Mouse (Mus musculus) mouse trophoblast stem cell (cell line): ENCODE results near the gene Dhx58.

ENCODE experiments used
- in situ Hi-C, 2 experiments: fragments of 300-500 bp; cut with MseI, MboI; formaldehyde crosslinking; loops; 2 replicates in 1 of 2; 3 replicates in 1 of 2; pipeline ENCODE4 v1.15.1; 2025

Dhx58 gene

DNA sequence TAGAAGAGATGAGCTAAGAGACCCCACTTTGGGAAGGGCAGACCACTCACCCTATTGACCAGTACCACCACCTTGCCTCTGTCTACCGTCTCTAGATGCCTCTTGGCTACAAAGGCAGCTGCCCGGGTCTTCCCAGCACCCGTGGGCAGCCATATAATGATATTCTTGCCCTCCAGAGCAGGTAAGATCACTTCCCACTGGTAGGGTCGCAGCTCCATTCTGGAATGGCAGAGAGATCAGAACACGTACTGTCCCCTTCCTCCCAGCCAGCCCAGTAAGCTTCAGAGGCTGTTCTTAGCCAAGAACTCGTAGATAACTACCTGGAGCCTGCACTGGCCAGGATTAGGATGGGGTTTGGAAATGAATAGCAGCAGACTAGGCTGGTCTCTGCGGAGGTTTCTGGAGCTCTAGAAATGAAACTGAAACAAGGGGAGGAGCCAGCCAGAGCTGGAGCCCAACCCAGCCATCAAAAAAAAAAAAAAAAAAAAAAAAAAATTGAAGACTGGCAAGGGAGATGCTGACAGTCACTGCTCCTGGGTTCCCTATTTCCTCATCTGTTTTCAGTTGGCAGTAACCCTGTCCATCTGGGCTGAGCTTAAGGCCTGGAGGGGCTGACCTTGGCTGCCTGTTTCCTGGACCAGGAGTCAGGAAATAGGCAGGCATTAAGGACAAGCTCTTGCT lies at the start of gene Dhx58:
Dhx58 (minus strand) TSS at position 421 of the 681 bp plus-strand sequence.
- in situ Hi-C loops = no loop called here

DNA sequence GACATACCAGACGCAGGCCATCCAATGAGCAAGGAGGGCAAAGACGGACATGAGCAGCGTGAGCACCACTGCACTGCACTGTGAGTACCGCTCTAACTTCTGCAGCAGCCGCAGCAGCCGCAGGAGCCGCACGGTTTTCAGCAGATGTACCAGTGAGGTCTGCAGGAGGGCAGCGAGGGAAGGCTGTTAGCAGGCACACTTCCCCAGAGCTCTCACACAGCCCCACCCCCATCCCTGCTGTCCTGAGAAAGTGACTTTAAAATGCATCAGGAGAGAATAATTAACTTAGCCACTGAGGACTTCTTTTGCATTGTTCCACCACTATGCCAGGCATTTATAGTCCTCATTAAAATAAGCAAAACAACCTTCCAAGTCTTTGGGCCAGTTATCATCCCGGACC lies 48.2 kb upstream of the Dhx58 start:
- in situ Hi-C loops = no loop called here

DNA sequence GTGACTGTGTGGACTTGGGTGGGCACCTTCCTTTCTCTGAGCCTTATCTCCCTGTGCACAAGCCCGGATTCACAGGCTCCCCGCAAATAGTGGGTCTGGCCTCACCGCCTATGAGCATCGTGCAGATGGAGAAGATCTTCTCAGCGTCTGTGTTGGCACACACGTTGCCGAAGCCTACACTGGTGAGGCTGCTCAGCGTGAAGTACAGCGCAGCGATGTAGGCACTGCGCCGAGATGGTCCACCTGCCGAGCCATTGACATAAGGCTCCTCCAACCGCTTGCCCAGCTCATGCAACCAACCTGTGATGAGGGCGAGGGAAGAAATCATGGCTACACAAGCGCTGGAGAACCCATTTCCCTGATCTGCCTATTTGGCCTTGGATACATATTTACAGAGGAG lies 46.1 kb upstream of the Dhx58 start:
- in situ Hi-C loops = no loop called here

DNA sequence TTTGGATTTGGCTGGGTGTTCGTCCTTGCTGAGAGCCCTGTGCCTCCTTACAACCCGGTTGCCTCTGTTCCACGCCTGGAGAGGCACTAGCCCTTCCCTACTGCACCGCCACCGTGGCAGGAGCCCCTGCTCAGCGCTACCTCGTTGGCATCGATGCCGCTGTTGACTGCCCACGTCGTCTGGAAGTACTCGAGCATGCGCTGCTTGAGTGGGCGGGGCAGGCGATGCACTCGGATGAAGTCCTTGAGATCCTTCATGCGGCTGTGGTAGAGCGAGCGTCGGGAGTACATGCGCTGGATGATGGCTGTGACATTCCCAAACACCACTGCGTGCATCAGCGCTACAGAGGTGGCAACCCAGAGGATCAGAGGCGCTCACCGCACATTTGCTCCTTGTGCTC lies 45.4 kb upstream of the Dhx58 start:
- in situ Hi-C loops = no loop called here

DNA sequence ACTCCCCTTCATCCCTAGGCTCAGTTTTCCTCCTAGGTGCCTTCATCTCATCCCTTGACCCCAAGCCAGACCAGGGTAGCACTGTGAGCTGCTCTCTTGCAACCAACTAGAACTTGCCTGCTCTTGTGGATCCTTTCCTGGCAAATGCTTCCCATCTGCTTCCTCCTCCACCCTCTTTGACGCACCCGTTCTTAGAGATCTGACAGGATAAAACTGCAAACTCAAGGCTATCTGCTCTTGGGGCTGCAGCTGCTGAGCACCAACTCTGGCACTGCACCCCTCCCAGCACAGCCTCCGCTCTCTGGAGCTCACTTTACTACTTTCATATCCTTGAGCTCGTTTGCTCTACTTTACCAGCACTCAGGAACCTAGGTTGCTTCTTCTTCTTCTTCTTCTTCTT lies 44.5 kb upstream of the Dhx58 start:
- in situ Hi-C loops = no loop called here

DNA sequence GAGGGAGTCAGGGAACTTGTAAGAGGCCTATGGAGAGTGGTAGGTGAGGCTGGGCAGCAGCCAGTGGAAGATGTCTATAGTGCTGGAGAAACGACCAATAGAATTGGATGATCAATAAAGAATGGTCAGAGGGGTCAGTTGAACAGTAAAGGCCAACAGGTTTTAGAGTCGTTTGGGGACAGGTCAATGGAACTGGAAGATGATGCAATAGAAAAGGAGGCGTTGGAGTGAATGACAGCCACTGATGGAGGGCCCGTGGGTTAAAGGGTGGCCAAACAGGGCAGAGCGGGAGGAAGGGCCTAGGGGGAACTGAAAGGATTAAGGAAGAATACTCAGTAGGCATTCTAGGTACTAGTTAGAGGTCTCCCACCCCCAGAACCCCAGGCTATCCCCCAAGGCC lies 43.0 kb upstream of the Dhx58 start:
- in situ Hi-C loops = no loop called here

DNA sequence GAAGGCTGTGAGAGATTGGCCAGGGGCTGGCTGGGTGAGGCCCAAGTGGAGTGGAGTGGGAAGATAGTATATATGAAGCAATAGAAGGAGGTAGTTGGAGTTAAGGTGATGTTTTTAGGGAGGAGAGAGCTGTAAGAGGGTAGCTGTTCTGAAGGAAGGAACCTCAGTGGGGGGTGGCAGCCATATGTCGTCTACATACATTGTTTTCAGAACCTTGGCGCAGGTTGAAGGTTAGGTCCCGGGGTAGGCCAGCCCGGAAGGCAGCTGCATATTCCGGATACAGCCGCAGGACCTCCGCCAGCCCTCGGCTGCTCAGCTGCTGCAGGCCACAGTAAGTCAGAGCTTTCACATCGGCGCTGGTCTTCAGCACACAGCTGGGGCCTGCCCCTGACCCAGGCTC lies 42.5 kb upstream of the Dhx58 start:
- in situ Hi-C loops = no loop called here

DNA sequence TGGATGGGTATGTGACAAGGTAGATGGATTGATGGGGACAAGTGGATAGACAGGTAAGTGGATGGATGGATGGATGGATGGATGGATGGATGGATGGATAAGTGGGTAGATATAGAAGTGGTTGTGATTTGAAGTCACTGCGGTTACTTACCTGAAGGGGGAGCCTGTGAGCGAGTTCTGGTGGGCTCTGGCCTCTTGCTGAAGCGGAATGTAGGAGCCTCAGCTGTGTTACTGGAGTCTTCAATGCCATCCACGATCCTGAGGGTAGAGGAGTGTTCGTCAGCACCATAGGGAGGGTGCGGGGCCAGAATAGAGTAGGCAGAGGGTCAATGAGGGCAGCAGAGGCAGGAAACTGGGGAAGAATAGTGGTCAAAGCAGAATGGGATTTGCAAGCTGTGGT lies 41.0 kb upstream of the Dhx58 start:
- in situ Hi-C loops = no loop called here

DNA sequence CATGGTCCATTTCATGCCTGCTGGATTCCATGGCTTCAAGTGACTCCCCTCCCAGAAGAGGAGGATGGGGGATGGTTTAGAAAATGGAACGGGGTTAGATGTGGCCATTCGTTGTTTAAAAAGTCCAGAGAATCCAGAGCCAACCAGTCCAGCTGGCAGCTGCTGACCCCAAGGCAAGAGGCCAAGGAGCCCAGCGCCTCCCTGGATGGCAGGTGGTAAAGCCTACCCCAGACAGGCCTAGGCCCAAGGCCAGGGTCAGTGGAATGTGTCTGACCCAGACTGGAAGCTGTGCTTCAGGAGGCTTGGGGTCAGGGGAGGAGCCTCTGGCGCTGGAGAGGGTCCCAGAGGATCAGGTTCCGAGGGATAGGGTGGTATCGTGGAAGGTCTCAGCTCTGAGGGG lies 37.3 kb upstream of the Dhx58 start:
- in situ Hi-C loops = no loop called here

DNA sequence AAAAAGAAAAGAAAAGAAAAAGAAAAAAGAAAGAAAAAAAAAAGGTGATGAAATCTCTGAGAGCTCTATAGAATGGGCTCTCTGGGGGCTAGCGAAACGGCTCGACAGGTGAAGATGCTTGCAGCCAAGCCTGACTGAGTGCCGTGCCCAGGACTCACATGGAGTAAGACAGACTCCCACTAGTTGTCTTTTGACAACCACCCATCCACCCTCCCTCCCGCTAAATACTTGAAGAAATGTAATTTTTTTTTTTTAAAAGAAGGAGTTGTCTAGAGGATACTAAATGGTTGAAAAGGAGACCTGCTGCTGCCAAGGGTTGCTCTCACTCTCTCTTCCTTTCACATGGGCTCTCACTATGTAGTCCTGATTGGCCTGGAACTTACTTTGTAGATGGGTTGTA lies 34.7 kb upstream of the Dhx58 start:
- in situ Hi-C loops = no loop called here

DNA sequence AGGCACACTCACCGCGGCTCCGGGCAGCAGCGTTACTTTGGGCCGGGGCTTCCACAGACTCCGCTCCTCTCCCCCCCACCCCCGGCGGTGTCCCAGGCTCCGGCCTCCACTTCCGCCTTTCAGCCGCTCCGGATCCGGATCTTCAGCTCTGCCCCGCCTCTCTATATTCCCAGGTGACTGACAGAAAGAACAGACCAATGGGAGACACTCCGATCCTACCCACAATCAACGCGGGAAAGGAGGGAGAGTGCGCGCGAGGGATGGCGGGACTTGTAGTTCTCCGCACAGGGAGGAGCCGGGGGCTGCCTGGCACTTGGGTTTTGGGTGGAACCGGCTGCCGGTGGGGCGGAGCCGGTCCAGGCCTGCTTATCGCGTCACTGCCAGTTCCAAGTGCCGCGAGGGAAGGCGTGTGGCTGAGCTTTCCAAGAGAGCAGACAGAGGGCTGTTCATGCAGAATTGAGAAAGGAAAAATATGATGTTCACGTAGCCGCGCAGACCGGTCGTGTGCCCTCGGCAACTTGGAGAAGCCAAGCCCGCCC lies 34.1 kb upstream of the Dhx58 start, which contains the start of gene Rab5c:
Rab5c (minus strand) TSS at position 150 of the 539 bp plus-strand sequence.
- in situ Hi-C loops = no loop called here

DNA sequence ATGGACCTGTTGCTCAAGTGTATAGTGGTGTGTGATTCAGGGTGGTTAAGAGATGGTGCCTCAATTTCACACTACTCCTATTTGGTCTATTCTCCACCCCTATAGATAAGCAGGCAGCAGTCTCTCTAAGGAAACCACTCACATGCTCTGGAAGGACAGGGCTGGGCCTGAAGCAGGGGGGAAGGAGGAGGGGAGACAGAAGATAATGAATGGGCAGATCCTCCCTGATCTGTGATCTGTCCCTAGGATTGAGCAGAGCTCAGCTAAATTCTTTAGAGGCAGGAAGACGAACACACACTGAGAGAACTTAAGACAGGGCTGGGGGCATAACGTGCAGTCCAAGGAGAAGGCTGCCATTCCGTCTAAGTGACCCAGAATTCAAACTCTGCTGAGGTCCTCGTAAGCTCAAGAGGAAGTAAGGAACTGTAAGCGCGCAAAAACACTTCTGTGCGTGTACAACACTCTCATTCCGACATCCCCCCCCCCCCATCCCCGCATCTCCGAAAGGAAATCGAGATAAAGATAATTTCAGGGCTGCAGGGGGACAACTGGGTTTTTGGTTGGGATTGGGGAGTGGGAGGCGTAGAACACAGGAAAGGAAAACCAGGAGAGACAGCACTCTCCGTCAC lies 33.1 kb upstream of the Dhx58 start:
- in situ Hi-C loops = no loop called here

DNA sequence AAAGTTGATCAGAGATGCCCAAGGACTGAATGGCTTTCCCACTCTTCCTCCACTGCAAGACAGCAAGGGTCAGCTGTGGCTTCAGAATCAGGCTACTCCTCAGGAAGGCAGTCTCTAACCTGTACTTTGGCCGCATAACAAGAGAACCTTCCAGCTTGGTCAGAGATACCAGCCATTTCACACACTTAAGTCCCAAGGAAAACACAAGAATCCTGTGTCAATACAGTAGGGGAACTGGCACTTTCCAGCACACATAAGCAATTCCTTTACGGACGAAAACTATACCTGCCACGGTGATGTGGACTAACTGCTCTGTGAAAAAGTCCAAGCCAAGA lies 32.6 kb upstream of the Dhx58 start:
- in situ Hi-C loops = no loop called here

DNA sequence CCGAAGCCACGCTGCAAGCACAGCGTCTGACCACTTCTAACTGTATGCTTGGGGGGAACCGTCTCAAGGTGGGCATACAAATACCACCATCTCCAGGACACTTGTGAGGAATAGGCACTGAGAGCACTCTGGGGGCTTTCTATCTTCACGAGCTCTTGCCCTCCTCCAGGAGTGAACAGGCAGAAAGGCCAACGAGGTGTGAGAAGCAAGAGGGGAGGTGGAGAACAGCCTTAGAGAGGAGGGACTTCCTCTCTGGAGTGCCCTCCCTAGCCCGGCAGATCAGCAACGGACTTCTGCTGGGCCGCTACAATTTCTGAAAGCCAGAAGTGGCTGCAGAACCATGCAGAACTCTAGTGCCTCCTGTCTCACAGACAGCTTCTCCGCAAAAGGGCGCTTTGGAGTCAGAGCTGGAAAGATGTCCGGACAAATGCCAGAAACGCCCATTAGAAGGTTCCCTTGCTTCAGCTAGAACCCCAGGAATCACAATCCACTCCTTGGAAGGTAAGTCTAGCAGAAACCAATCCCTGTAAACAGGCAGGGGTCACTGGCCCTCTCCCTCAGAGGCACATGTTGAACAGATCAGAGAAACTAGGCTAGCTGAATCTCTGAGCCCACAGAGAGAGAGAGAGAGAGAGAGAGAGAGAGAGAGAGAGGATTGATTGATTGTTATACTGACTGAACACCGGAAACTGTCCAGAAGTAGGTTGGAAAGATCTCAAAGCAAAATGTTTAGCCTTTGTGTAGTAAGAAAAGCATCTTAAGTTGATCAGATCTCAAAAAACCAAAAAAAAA lies 32.1 kb upstream of the Dhx58 start:
- in situ Hi-C loops = no loop called here

DNA sequence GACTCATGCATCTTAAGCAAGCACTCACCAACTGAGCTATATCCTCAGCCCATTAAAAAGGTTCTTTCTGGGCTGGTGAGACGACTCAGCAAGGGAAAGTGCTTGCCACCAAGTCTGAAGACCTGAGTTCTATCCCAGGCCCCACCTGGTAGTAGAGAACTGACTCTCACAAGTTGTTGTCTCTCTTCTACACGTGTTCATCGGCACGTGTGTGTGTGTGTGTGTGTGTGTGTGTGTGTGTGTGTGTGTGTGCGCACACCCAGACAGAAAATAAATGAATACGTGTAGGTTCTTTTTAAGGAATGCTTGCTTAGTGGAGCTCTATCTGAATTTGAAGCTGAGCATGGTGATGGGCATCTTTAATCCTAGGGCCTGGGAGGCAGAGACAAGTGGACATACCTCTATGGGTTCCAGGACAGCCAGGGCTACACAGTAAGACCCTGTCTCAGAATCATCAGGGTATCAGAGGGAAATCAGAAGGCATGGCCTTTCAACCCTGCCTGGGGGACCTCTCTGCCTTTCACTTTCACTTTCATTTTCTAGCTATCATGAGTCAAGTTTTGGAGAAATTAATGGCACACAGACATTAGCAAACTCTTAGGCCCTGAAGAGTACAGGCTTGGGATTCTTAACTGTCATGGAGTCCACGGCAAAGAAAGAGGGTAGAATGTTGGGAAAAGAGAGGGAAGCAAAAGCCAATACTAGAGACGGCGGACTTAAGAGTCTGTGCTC lies 31.2 kb upstream of the Dhx58 start:
- in situ Hi-C loops = no loop called here

DNA sequence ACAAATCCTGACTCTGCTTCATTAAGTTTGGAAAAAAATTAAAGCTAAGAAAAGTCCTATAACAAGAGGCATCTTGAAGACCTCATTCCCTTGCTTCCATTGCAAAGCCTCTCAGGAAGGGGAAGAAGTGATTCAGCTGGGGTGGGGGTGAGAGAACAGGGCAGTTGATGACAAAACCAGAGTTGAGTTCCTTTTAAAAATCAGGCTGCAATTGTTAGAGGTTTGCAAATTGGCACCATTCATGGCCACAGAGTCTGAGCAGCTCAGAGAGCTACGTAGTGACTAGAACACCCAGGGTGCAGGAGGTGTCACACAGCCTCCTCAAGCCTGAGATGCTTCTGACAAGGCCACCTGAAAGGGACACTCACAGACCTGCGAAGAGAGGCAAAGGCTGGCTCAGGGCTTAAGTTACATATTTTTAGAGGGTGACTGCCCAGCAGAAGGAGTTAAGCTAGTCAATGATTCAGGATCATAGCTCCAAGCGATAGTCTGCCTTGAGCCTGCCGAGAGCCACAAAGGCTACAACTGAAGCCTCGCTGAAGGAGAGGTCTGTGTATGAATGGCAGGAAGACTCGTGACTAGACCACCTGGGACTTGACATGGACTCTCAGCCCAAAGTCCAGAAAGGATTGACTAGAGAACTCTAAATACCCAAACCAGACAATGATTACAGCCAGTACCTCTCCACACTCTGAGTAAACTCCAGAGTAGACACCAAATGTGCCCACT lies 26.6 kb upstream of the Dhx58 start:
- in situ Hi-C loops = no loop called here

DNA sequence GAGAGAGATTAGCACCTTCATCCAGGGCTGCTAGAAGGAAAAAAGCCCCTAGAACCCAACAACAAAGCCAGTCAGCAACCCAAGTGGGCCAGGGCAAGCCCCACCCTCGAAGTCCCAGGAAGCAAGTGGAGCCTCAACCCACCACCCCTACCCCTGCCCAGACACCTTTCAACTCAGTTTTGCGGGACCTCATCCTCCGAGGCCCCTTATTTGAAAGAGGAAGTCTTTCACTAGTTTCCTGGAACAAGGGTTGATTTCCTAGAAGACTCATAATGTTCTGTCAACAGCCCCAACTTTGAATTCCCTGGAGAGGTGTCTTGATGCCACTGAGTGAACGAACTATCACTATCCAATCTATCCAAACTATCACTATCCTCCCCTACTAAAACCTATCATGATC lies 25.9 kb upstream of the Dhx58 start:
- in situ Hi-C loops = no loop called here

DNA sequence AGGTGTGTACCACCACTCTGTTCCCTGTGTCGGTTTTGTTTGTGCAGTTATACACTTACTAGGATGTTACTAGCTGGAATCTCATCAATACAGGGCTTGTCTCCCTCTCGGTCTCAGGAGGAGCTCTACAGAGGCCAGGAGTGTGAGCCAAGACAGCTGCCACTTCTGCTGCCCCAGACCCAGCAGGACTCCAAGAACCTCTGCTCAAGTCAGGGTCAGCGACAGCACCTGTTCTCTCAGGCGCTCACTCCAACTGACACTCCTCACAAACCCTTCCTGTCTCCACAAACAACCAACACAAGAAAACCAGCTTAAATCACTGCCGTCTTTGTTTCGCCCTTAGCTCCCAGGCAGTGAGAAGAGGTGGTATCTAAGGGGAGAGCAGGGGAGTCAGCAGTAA lies 24.5 kb upstream of the Dhx58 start:
- in situ Hi-C loops = no loop called here

DNA sequence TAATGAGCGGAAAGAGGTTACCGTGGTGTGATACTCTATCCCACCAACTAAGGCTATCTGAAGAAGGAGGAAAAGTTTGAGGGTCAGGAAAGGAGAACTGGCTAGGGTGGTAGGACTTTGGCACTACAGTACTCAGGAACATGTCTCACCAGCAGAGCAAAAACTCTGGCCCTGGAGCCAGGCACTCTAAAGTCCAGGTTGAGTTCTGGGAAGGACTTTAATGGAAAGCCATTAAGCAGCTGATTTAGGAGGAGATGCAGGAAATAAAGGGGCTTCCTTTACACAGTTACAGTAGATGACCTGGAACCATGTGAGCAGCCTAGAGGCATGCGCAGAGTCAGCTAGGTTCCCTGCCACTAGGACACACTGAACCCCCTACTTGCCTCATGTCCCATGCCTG lies 23.1 kb upstream of the Dhx58 start:
- in situ Hi-C loops = no loop called here

DNA sequence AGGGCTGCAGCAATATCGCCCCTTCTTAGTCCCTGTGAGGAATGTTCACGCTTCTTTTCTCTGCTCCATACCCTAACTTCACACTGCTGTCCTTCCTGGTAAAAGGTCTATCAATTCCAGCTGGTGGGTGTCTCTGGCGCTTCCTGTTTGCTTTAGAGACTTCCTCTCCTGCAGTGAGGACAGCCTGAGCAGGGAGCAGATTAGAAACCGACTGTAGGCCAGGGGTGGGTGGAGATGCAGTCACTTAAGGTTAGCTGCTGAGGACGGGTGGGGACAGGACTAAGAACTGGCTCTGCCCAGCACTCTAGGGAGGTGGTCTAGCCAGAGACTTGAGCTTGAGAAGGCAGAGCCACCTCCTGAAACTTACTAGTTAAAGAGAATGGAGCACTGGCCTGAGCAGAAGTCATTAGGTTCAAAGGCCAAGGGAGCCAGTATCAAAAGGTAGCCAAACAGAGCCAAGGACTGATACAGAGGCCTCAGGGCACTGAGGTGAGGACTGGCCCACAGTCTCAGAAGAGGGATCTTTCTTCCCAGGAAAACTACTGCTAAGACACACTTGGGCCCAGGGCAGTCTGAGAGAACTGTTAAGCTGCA lies 20.9 kb upstream of the Dhx58 start:
- in situ Hi-C loops = no loop called here

DNA sequence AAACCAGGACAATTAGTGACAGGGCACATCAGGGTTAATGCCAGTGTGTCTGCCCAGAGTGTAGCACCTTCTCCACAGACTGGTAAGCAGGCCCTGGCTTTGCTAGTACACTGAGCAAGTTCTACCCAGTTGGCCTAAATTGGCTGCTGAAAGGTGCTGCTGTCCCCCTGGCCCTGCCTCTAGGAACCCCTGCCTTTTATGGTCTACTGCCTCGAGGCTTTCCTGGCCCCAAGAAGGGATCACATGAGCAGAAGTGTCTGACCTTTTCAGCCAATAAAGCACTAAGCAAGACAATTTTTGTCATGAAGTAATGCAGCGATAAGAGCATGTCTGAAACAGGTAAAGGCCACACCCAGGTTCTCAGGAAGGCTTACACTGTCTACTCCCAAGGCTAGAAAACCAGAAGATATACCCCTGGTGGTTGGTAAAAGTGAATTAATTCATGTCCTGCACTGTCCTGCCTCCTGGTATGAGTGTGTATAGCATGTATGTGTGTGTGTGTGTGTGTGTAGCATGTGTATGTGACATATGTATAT lies 18.5 kb upstream of the Dhx58 start:
- in situ Hi-C loops = no loop called here
